Mouse (Mus musculus): Measurements from ENCODE around the gene Lrp8.

The Lrp8 gene

DNA sequence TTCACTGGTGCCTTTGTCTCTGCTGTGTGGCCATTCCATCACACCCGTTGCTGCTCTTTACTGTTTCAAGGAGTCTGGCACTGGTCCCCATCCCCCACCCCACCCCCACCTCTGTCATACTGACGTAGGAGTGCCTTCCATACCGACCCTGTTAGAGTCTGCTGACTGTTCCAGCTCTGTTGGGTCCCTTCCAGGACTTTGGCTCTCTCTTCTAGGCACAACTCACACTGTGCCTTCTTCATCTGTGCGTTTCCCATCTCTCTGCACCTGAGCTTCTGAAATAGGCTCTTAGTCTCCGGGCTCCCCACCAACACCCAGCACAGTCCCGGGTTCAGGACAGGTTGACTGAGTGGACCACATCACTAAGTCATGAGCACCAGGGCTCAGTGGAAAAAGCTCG lies 44.7 kb downstream of the Lrp8 start:
- ATAC-seq (ENCODE audit: low TSS enrichment), result peak; percentile 28; the same call in 1 of the 2 replicates

DNA sequence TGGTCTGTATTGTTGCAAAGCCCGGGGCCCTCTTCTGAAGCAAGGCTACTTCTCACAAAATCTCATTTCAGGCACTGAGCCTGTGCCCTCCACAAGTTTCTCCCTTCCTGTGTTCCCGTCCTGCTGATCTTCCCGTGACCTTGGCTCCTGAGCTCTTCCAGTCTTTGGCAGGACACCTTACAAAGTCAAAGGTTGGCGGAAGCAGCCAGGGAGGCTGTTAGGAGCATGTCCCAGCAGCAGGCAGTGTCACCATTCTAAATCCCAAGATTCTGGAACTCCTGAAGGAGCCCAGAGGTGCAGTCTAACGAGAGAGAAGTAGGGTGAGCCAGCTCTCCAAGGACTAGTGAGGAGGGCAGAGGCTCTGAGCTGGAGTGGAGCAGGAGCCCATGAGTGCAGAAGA lies 46.5 kb downstream of the Lrp8 start:
- no peak for ATAC-seq (ENCODE audit: low TSS enrichment)

DNA sequence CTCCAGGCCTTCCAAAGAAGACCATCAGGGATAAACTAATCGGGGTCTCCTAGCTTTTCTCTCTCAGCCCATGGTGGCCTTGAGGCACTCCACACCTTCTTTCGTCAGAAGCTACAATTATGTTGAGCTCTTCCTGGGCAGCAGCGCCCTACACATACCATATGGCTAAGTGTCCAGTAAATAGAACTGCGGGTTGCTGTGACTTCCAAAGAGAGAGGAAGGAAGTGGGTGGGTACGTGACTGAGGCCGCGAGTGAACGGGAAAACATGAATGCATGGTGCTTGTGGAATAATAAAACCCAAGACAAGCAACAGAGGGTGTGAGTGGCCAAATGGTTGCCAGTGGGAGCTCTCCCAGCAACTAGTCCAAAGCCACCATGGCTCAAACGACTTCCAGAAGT lies 47.6 kb downstream of the Lrp8 start:
- peak; percentile 51 for ATAC-seq (ENCODE audit: low TSS enrichment)

DNA sequence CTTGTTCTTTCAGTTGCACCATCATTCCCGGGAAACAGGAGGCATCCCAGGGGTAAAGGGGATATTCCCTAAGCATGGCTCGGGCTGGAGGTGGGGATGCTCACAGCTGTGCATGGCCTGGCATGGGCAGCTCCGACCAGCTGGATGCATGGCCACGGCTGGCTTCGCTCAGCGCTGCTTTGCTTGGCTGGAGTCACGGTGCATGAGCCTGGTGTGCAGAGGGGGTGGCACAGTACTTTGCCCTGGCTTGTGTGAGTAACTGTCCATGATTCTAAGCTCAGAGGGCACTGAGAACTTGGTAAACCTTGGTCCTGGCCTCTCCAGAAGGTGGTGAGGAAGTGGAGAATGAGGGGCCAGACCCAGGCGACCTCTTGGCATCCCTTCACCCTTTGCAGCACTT lies 48.0 kb downstream of the Lrp8 start:
- ATAC-seq (ENCODE audit: low TSS enrichment), result no peak

DNA sequence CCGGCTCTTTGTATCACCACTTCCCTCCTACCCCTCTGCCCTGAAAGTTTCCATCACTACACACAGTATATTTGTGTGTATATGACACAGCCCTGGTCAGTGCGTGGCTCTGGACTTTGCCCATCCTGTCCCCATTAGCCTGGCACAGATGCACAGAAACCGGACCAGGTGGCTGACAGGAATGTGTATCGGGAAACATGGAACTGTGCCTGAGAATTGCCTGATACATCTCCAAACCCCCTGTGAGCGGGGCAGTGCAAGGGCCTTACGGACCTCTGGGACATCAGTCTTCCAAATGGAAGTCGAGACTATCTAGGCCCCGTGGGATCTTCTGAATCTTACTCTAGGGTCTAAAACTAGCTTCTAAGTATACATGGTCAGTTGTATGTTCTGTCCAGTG lies 51.3 kb downstream of the Lrp8 start:
- no peak for ATAC-seq (ENCODE audit: low TSS enrichment)

DNA sequence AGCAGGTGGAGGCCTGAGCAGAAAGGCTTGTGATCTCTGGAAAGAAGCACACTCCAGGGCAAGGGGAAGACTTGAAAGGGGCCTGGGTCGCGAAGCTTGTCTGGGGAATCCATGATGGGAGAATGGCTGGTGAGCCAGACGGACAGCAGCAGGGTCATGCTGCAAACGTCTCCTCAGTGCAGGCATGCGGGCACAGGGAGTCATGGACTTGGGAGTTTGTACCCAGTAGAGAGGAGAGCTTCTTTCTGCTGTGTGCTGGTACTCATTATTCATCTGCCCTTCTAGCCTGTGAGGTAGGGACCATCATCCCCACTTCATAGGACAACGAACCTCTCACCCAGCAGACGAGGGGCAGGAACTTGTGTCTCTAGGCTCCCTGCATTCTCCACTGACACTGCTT lies 51.8 kb downstream of the Lrp8 start:
- no peak for ATAC-seq (ENCODE audit: low TSS enrichment)

DNA sequence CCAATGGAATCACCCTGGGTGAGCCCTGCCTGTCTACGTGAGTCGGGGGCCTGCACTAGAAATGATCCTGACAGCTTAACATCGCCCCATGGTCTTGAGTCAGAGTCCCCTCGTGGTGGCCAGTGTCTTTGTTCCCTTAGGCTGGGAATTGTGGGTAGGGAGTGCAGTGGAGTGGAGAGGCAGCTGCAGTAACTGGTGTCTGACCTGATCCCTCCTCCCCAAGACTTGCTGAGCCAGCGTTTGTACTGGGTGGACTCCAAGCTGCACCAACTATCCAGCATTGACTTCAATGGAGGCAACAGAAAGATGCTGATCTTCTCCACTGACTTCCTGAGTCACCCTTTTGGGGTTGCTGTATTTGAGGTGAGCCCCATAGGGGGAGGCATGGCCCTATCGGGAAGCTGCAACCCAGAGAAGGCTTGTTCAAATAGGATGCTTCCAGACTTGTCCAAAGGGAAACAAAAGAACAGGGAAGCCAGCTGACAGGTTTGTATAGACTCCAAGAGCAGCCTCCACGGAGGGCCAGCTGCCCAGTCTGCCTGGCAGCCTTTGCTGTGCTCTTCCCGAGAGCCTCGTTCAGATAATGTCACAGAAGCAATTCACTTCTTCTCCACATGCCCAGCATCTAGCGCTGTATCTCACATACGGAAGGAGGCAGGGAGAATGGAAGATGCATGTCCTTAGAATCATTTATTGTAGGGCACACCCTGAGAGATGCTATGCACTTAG lies 55.1 kb downstream of the Lrp8 start:
- ATAC-seq (ENCODE audit: low TSS enrichment), result peak; percentile 86

DNA sequence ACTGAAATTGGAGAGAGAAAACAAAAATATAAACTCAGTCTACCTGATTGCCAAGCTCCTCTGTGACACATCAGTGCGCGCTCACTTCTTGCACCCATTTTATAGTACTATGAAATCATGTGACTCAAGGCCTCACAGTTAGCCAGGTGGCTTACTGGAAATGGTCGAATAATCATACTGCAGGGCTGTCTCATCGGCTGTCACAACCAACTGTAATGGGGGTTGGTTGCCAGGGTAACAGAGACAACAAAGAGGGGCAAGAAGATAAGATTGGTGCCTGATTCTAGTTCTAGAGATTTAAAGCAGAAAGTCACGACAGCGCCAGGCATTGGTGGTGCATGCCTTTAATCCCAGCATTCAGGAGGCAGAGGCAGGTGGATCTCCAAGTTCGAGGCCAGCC lies 56.9 kb downstream of the Lrp8 start:
- ATAC-seq (ENCODE audit: low TSS enrichment), result no peak

DNA sequence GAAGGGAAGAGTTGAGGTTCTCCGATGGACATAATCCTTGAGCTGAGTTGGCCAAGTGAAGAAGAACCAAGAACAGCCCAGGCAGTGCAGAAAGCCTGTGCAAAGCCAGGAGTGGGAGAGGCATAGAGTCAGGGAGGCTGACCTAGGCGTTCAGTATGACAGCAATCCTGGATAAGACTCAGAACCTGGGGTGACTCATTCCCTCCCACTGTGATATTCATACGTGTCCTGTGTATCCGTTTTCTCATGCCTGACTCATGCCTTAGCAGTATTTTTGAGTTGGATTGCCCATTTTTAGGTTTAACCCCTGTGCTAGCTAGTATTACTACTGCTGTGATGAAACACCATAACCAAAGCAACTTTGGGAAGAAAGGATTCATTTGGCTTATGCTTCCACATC lies 62.8 kb downstream of the Lrp8 start:
- peak; percentile 82 for ATAC-seq (ENCODE audit: low TSS enrichment)

DNA sequence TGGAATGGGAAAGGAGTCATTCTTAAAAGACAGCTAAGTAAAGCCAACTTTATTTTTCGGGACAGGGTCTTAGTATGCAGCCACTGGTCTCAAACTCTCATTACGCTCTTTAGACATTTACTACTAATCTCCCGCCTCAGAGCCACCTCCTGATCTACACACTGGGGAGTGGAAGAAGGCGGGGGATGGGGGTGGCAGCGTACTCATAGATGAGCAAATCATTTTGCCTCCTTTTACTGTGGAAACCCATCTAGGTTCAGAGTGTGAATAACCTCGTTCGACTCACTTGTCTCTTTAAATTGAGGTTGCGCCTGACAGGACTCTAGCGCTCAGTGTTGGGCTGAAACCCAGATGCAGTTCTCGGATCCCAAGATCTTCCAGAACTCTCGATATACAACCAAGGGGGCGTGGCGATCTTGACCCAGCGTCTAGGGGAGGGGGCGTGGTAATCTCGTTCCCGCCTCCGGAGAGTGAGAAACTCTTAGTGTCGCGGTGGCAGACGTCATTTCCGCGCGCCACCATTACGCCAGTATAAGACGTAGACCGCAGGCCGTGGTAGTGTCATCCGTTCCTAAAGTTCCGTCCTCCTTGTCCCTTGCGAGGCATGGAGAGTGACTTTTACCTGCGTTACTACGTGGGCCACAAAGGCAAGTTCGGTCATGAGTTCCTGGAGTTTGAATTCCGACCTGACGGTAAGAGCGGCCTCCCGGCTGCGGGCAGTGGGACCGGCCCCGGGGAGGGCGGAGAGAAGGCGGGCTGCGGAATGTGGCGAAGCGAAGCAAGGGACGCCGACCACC lies 77.4 kb downstream of the Lrp8 start, which contains the start of gene Magoh:
TSS of gene Magoh (plus strand) at position 502 of the 797 bp plus-strand sequence.
- ATAC-seq (ENCODE audit: low TSS enrichment), result peak; percentile 89

DNA sequence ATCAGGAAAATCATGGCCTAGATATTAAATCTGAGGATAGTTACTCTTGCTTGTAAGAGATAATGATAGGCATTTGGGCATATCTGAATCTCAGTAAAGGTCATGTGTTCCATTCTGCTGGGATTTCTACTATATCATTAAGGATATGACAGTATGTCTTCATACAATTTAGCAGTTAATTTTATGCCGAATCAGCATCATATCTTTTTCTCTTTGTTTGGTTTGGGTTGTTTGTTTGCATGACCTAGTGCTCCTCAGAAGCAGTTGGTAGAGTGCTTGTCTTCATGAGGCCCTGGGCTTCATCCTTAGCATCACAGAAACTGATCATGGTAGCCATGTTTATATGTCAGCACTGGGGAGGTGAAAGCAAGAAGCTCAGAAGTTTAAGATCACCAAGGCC lies 79.6 kb downstream of the Lrp8 start:
- no peak for ATAC-seq (ENCODE audit: low TSS enrichment)

DNA sequence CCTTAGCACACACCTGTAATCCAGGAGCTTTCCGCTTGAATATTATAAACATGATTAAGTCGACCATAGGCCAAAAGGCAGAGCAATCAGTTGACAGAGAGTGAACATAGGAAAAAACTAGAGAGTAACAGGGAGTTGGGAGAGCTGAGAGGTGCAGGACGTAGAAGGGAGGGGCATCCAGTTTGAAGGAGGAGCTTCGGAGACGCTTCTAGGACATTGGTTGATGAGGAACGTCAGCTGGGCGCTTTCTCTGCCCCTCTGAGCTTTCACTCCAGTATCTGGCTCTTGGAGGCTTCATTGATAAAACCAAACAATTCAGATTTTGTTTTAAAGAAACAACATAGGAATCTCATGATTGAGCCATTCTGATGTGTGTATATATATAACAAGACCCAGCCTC lies 84.3 kb downstream of the Lrp8 start:
- no peak for ATAC-seq (ENCODE audit: low TSS enrichment)

DNA sequence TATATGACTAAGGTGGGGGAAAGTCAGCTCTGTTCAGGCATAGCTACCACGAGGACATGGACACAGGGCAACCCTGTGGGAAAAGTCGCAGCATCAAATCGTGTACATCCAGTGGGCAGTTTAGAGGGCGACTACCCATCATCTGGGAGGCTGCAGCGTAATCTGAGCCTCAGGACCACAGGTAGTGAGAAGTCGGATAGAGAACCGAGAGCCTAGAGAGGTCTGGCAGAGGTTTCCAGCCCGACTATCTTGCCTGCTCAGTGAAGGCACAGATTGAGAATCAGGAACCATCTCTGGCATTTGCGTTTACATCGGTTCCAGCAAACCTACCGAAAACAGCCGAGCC lies 87.3 kb downstream of the Lrp8 start:
- peak; percentile 41 for ATAC-seq (ENCODE audit: low TSS enrichment)

DNA sequence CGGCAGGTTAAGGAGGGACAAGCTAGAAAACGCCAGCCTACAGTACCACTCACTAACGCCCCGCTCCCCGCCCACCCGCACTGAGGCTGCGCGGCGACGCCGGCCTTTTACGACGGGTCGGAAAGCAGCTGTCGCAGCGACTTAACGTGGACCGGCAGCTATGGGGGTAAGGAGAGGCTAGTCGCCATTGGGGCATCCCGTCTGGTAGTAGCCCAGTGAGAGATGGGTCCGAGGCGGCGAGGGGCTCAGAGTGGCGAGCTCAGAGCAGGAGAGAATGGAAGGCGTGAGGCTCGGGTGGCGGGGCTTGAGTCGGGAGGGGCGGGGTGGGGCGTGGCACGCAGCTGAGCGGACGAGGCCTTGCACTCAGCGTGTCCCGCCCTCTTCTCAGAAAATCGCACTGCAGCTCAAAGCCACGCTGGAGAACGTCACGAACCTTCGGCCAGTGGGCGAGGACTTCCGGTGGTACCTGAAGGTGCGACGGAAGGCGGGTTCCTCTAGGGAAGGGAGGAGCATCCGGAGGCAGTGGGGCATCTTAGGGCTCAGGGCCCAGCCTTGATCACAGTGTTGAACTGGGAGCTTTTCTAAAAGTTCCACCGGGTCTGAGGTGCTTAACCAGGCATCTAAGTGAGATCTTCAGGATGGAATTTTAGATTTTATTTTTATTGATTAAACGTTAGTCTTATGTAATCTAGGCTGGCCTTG lies 87.8 kb downstream of the Lrp8 start, which contains the start of gene 0610037L13Rik:
TSS of gene 0610037L13Rik (plus strand) at position 83 of the 702 bp plus-strand sequence.
- ATAC-seq (ENCODE audit: low TSS enrichment), result peak; percentile 94

DNA sequence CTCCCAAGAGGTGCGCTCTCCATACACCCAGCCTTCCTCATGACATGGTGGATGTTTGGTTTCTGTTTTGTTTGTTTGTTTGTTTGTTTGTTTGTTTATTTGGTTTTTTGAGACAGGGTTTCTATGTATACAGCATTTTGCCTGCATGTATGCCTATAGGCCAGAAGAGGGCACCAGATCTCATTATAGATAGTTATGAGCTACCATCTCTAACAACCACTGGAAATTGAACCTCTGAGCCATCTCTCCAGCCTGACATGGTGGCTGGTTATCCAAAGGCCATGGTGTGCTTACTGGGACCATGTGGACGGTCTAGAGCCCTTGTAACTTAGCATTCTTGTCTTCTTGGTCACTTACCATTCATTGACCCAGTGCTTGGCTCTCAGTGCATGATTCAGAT lies 90.6 kb downstream of the Lrp8 start:
- ATAC-seq (ENCODE audit: low TSS enrichment), result no peak

DNA sequence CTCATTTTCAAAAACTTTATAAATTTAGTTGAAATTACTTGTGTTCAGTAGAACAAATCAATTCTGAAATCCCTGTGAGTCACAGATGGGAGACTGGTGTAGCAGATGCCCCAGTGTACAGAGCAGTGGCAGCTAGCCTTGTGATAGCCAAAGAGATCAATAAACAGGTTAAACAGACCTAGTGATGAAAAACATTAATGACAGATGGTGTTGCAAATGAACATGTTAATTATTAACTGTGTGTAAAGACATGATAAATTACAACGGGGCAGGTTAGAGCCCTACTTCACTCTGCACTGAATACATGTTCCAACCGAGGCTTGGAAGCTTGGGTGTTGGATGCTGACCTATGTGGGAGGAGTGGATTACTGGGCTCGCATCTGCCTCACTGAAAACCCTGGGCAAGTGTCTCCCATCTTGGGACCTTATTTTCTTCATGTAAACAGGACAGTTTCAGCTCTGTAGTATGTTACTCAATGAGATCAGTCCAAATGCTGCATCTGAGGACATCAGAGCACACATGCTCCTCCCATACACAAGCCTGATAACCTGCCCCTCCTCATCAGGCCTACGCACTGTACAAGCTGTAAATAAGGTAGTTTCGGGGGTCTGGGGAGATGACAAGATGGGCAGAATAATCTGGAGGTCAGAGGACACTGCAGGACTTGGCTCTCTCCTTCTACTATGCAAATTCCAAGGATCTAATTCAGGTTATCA lies 97.3 kb downstream of the Lrp8 start:
- ATAC-seq (ENCODE audit: low TSS enrichment), result no peak

DNA sequence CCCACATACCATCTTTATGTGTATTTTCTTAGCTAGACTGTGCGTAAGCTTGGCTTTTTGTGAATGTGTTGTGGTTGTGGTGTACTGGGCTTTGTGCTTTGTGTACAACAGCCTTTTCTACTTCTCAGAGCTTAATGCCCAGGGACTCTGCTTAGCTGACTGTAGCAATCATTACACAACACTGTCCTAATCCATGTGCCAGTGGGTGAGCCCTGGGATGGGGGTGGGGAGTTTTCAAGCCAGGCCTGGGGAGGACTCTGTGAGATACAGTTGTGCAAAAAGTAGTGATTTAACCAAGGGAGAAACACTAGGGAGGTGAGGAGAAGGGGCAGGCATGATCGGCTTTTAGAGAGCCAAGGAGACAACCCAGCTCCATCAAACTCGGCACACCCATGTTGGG lies 98.1 kb downstream of the Lrp8 start:
- ATAC-seq (ENCODE audit: low TSS enrichment), result no peak

DNA sequence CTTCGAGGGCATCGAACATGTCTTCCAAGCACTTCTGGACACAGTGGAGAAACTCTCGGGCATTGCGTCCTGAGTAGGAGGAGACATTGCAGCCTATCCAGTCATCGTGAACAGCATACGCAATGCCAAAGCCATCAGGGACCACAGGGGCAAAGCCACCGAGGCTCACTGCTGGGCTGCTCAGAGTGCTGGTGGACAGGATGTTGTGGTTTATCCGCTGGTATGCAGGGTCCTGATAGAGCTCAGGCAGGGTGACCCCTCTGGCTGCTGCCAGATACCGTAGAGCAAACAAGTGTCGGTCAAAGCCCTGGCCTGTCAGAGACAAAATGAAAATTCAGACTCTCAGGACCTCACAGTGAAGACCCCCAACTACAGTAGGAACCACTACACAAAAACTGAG lies 102.2 kb downstream of the Lrp8 start:
- no peak for ATAC-seq (ENCODE audit: low TSS enrichment)

DNA sequence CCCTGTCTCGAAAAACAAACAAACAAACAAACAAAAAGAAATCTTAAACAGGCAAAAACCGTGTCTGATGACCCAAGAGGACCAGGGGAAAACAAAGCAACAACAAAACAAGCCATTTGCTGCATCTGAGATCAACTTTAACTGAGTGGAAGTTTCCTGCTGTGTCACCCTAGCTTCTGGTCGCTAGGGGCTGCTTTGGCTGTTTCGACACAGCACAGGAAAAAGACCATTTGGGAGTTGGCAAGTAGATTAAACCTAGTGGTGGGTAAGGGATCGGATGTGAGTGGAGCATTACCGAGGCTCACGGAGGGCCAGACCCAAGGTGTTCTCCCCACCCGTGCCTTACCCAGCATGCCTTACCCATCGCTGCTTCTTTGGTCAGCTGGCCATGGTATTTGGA lies 104.5 kb downstream of the Lrp8 start:
- ATAC-seq (ENCODE audit: low TSS enrichment), result no peak

DNA sequence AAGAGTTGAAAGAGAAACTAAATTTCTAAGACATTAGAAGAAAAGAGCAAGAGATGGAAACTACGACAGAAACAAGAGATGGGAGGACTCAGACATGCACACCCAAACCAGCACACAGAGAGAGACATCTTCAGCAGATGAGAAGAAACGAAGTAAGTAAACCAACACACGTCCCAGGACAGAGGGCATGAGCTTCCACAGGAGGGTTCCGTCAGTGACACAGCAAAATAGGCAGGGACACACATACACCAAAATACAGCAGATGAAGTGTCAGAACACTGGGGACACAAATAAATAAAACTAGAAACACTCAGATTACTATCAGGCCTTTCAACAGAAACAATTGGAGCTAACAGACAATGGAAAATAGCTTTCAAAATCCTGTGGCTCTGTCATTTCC lies 108.0 kb downstream of the Lrp8 start:
- ATAC-seq (ENCODE audit: low TSS enrichment), result no peak

DNA sequence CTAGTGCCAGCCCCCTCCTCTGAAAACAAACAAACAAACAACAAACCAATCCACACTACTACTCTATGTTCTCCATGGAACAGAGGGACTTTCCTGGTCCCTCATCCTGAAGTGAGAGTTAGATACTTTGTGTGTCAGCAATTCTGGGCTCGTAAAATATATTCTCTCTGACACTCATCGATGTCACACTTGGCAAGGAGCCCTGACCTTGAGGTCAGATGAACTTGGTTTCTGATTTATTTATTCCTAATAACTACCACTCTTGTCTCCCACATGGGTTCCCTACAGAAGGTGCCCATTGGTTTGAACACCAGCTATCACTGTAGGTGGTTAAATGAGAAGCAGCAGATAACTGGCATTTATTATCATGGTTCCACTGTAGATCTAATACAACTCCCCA lies 118.3 kb downstream of the Lrp8 start:
- ATAC-seq (ENCODE audit: low TSS enrichment), result no peak

DNA sequence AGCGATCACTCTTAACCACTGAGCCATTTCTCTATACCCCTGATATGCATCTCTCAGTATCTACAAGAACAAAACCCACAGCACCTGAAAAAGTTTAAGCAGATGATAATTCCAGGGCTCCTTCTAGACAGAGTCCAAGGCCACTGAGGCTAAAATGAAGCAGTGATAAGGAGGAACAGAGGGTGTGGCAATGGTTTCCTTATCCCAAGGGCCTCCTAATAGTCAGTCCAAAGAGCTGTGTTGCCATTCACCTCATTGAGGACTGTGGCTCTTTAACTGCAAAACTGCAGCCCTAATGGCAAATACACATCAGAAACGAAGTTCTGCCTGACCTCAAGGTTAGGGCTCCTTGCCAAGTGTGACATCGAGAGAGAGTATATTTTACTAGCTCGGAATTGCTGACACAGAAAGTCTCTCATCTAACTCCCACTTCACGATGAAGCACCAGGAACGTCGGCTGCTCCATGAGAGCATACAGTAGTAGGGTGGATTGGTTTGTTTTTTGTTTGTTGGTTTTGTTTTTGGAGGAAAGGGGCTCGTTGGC lies 119.2 kb downstream of the Lrp8 start:
- no peak for ATAC-seq (ENCODE audit: low TSS enrichment)

All from frontal cortex, adult (tissue).